Mouse (Mus musculus): ENCODE results near the gene Dnajc15.

Dnajc15 gene

GRCm38 (mm10) chr14:77860841-77861560 is 13.9 kb downstream of the Dnajc15 start:
- no peak for DNase-seq (ENCODE audit: low read depth)

GRCm38 (mm10) chr14:77859894-77860293 is 15.0 kb downstream of the Dnajc15 start:
- no peak for DNase-seq (ENCODE audit: low read depth)

- DNase-seq (ENCODE audit: low read depth) = peak; percentile 15
Observed at GRCm38 (mm10) chr14:77853951-77854350, 21.0 kb downstream of the Dnajc15 start.

- no peak for DNase-seq (ENCODE audit: low read depth)
Observed at GRCm38 (mm10) chr14:77849852-77850251, 25.1 kb downstream of the Dnajc15 start.

- no peak for DNase-seq (ENCODE audit: low read depth)
Observed at GRCm38 (mm10) chr14:77848349-77848748, 26.6 kb downstream of the Dnajc15 start.

GRCm38 (mm10) chr14:77846206-77846605 is 28.7 kb downstream of the Dnajc15 start:
- DNase-seq (ENCODE audit: low read depth) = no peak

- no peak for DNase-seq (ENCODE audit: low read depth)
Observed at GRCm38 (mm10) chr14:77845479-77845878, 29.4 kb downstream of the Dnajc15 start.

- DNase-seq (ENCODE audit: low read depth) = no peak
Observed at GRCm38 (mm10) chr14:77840574-77840973, 34.4 kb downstream of the Dnajc15 start.

- peak; percentile 35 for DNase-seq (ENCODE audit: low read depth)
Observed at GRCm38 (mm10) chr14:77840078-77840477, 34.8 kb downstream of the Dnajc15 start.

- no peak for DNase-seq (ENCODE audit: low read depth)
Observed at GRCm38 (mm10) chr14:77836794-77837193, 38.1 kb downstream of the Dnajc15 start.

GRCm38 (mm10) chr14:77832359-77832758 is 42.6 kb downstream of the Dnajc15 start:
- DNase-seq (ENCODE audit: low read depth) = no peak

GRCm38 (mm10) chr14:77831936-77832335 is 43.0 kb downstream of the Dnajc15 start:
- DNase-seq (ENCODE audit: low read depth) = no peak

- DNase-seq (ENCODE audit: low read depth) = no peak
Observed at GRCm38 (mm10) chr14:77829673-77830072, 45.3 kb downstream of the Dnajc15 start.

GRCm38 (mm10) chr14:77825891-77826290 is 49.0 kb downstream of the Dnajc15 start:
- no peak for DNase-seq (ENCODE audit: low read depth)

GRCm38 (mm10) chr14:77825121-77825520 is 49.8 kb downstream of the Dnajc15 start:
- peak; percentile 47 for DNase-seq (ENCODE audit: low read depth)

- DNase-seq (ENCODE audit: low read depth) = no peak
Observed at GRCm38 (mm10) chr14:77819841-77820240, 55.1 kb downstream of the Dnajc15 start.

- no peak for DNase-seq (ENCODE audit: low read depth)
Observed at GRCm38 (mm10) chr14:77817561-77817960, 57.4 kb downstream of the Dnajc15 start.

- DNase-seq (ENCODE audit: low read depth) = peak; percentile 59
Observed at GRCm38 (mm10) chr14:77814935-77815334, 60.0 kb downstream of the Dnajc15 start.

- DNase-seq (ENCODE audit: low read depth) = no peak
Observed at GRCm38 (mm10) chr14:77812890-77813289, 62.0 kb downstream of the Dnajc15 start.

GRCm38 (mm10) chr14:77811466-77811865 is 63.5 kb downstream of the Dnajc15 start:
- no peak for DNase-seq (ENCODE audit: low read depth)

- DNase-seq (ENCODE audit: low read depth) = no peak
Observed at GRCm38 (mm10) chr14:77807836-77808235, 67.1 kb downstream of the Dnajc15 start.

GRCm38 (mm10) chr14:77806345-77806744 is 68.6 kb downstream of the Dnajc15 start:
- no peak for DNase-seq (ENCODE audit: low read depth)

GRCm38 (mm10) chr14:77802268-77802630 is 72.7 kb downstream of the Dnajc15 start:
- no peak for DNase-seq (ENCODE audit: low read depth)

- no peak for DNase-seq (ENCODE audit: low read depth)
Observed at GRCm38 (mm10) chr14:77801571-77802267, 73.2 kb downstream of the Dnajc15 start.
